Mouse (Mus musculus) spleen, adult 2 months (tissue): Measurements from ENCODE around the gene Rcc2. TPM values are rescaled to one million over a fixed set of nuclear protein-coding genes. Genes with fewer than 3 reads are reported as not detected.

ENCODE experiments used
- DNase-seq, 2 experiments: peaks; one replicate each; pipeline versions ENCODE4 v3.0.0 to v3.0.0-alpha.2; 2012 to 2021; ENCODE audit warnings: low spot score in 2 of 2, low read depth in 1 of 2
- H3K27ac ChIP-seq: fragments of 200-500 bp; 2 replicates; pipeline ENCODE4 v1.5.1; 2012; ENCODE audit warnings: low read length, inconsistent platforms; ENCODE audit not compliant: insufficient read depth
- H3K27me3 ChIP-seq: fragments of 200-500 bp; 2 replicates; pipeline ENCODE4 v1.6.1; 2012; ENCODE audit warnings: mild to moderate bottlenecking, moderate library complexity, low read length, inconsistent platforms; ENCODE audit not compliant: control insufficient read depth, insufficient read depth
- H3K36me3 ChIP-seq: fragments of 200-500 bp; 2 replicates; pipeline ENCODE4 v1.6.1; 2012; ENCODE audit warnings: mild to moderate bottlenecking, low read length, inconsistent platforms; ENCODE audit not compliant: control insufficient read depth, insufficient read depth
- H3K4me1 ChIP-seq: fragments of 200-500 bp; 2 replicates; pipeline ENCODE4 v1.6.1; 2011; ENCODE audit warnings: inconsistent platforms; ENCODE audit not compliant: control insufficient read depth, insufficient read depth, insufficient read length
- H3K4me3 ChIP-seq: fragments of 200-500 bp; 2 replicates; pipeline ENCODE4 v1.5.1; 2011; ENCODE audit warnings: mild to moderate bottlenecking, inconsistent platforms; ENCODE audit not compliant: insufficient read depth, insufficient read length; ENCODE audit errors: extremely low read depth
- CTCF ChIP-seq: fragments of 200-500 bp; IDR thresholded peaks from 2 replicates; pipeline ENCODE4 v1.5.1; 2011; ENCODE audit warnings: mild to moderate bottlenecking, inconsistent platforms; ENCODE audit not compliant: insufficient read depth, insufficient read length, insufficient replicate concordance; ENCODE audit errors: extremely low read depth
- POLR2A ChIP-seq: fragments of 200-500 bp; IDR thresholded peaks from 2 replicates; pipeline ENCODE4 v1.6.1; 2011; ENCODE audit warnings: low read depth, low read length, inconsistent platforms
- WGBS: fragments of 180-500 bp; shearing (Covaris S2); methylation state at CpG from one replicate; pipeline ENCODE4 v1.1.7; 2018; 5-methylcytosine and 5-hydroxymethylcytosine counted together
- polyA plus RNA-seq: library from polyadenylated mRNA; depleted of rRNA; stranded (reverse); fragments of >200 nt; gene quantifications from 2 replicates; pipeline ENCODE4 v1.2.3, GENCODE M21; 2012

The Rcc2 gene
- polyA plus RNA-seq, 1 experiment, result 86.9 TPM

GRCm38 (mm10) chr4:140750328-140750727 lies 50.0 kb downstream of the Rcc2 start:
- TF ChIP-seq POLR2A (no peak), CTCF (no peak; the same call in 1 of the 2 replicates)
- WGBS, result 16% methylated on average over 19 of the region's 19 CpGs
- H3K4me1 ChIP-seq, result peaks cover 5% of the 10 kb centered on the region; the same call in 1 of the 2 replicates
- no peaks in the 10 kb centered on the region for H3K27me3 ChIP-seq
- H3K36me3 ChIP-seq, result no peaks in the 10 kb centered on the region
- DNase-seq, result peak; percentile 30 to 77
- no peak overlapping the region for H3K27ac ChIP-seq
- H3K4me3 ChIP-seq, result peak overlapping the region; percentile 44

- no peak for DNase-seq
- 43% methylated on average over 7 of the region's 7 CpGs for WGBS
- Histone ChIP-seq H3K27ac (no peak overlapping the region), H3K36me3 (no peaks in the 10 kb centered on the region), H3K4me1 (peaks cover 5% of the 10 kb centered on the region; the same call in 1 of the 2 replicates), H3K27me3 (no peaks in the 10 kb centered on the region), H3K4me3 (no peak overlapping the region)
- TF ChIP-seq POLR2A (no peak), CTCF (no peak)
Measured at GRCm38 (mm10) chr4:140753366-140753765, 53.0 kb downstream of the Rcc2 start.

- 90% methylated on average over 3 of the region's 3 CpGs for WGBS
- no peak overlapping the region for H3K27ac ChIP-seq
- H3K27me3 ChIP-seq, result no peaks in the 10 kb centered on the region
- H3K4me1 ChIP-seq, result 0 out of 2 replicates have a peak, but pooled peaks cover 2% of the 10 kb centered on the region
- DNase-seq, result no peak
- no peak overlapping the region for H3K4me3 ChIP-seq
- no peak for TF ChIP-seq CTCF
- no peak for TF ChIP-seq POLR2A
- no peaks in the 10 kb centered on the region for H3K36me3 ChIP-seq
Measured at GRCm38 (mm10) chr4:140755811-140756210, 55.5 kb downstream of the Rcc2 start.

GRCm38 (mm10) chr4:140761601-140762000 lies 61.3 kb downstream of the Rcc2 start:
- Histone ChIP-seq H3K27ac (no peak overlapping the region), H3K27me3 (no peaks in the 10 kb centered on the region), H3K4me1 (no peaks in the 10 kb centered on the region), H3K36me3 (no peaks in the 10 kb centered on the region), H3K4me3 (no peak overlapping the region)
- WGBS, result 89% methylated on average over 7 of the region's 7 CpGs
- TF ChIP-seq CTCF, result no peak
- TF ChIP-seq POLR2A, result no peak
- DNase-seq, result no peak

- DNase-seq, result peak; percentile 28 to 65
- WGBS, result 40% methylated on average over 9 of the region's 9 CpGs
- peak; percentile 65; the same call in 1 of the 2 replicates for TF ChIP-seq CTCF
- no peak for TF ChIP-seq POLR2A
Measured at GRCm38 (mm10) chr4:140763158-140763557, 62.8 kb downstream of the Rcc2 start.

GRCm38 (mm10) chr4:140765936-140766335 lies 65.6 kb downstream of the Rcc2 start:
- DNase-seq, result no peak
- no peaks in the 10 kb centered on the region for H3K36me3 ChIP-seq
- H3K27me3 ChIP-seq, result no peaks in the 10 kb centered on the region
- H3K4me3 ChIP-seq, result no peak overlapping the region
- TF ChIP-seq POLR2A (no peak), CTCF (no peak)
- no peak overlapping the region for H3K27ac ChIP-seq
- H3K4me1 ChIP-seq, result no peaks in the 10 kb centered on the region
- WGBS, result 52% methylated on average over 3 of the region's 3 CpGs

More at GRCm38 (mm10) chr4:140763158-140763557, 62.8 kb downstream of the Rcc2 start:
- no peak overlapping the region for H3K27ac ChIP-seq
- H3K27me3 ChIP-seq, result no peaks in the 10 kb centered on the region
- no peaks in the 10 kb centered on the region for H3K36me3 ChIP-seq
- H3K4me3 ChIP-seq, result no peak overlapping the region
- no peaks in the 10 kb centered on the region for H3K4me1 ChIP-seq

GRCm38 (mm10) chr4:140768973-140769372 lies 68.6 kb downstream of the Rcc2 start:
- Histone ChIP-seq H3K27me3 (no peaks in the 10 kb centered on the region), H3K4me1 (peaks cover 6% of the 10 kb centered on the region), H3K27ac (no peak overlapping the region), H3K4me3 (no peak overlapping the region), H3K36me3 (no peaks in the 10 kb centered on the region)
- 94% methylated on average over 5 of the region's 5 CpGs for WGBS
- DNase-seq, result no peak
- TF ChIP-seq POLR2A (no peak), CTCF (no peak)
